Comparison of ENCODE assay signal across 9 mouse cellular contexts in the genomic region with DNA sequence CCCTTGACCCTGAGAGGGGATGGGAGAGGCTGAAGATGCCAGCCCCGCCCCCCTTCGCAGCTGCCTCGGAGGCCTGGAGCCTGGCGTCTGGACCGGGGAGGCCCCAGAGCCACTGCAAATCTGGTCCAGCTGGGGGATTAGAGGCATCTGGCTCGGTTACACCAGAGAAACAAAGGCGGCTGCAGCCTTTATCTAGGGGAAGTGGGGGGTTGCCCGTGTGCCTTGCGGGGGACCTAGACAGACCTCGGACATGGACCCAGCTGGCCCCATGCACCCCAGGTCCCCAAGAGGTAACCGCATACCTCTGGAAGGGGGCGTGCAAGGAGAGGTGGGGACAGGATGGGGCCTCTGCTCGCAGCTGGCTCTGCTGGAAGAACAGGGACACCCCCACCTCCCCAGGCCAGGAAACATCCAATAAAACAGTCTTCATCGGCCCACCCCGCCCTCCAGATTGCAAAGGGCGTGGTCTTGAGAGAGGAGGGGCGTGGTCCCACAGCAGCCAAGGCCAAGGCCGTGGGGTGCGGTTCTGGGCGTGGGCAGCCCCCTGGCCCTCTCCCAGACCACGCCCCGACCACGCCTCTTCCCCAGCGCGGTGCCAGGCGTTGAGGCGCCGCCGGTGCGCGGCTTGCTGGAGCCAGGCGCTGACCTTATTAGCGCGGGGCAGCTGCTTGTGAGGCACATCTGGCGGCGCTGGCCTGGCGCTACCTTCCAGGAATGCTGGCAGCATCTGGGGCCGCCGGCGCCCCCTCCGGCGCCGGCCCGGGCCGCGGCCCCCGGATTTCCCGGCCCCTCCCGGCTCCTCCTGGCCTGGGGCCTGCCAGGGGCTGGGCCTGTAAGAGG. TPM values are rescaled to one million over a fixed set of nuclear protein-coding genes. Genes with fewer than 3 reads are reported as not detected.
DNase-seq lines count a peak whose midpoint lies in the region; ATAC-seq and TF ChIP-seq lines count a peak whose summit lies in the region.
"Had no signal": no experiment of that assay in that cellular context is flagged by ENCODE, and none has a peak within 500 bp of the region (broad histone marks: within the 10 kb centered on the region; RNA-seq: fewer than 3 reads in every experiment).

No protein-coding gene starts in this region.

- intact Hi-C loops in heart, postnatal 36 days (cut with DNase I) = loop anchor here (2.0 kb wide), 2 partner anchors 47 to 97 kb away; no protein-coding TSS in a partner anchor
- intact Hi-C loops in left cerebral cortex, postnatal 4 days (cut with DNase I) = no loop called here

- H3K27me3 ChIP-seq in E14TG2a.4 (ENCODE audit: insufficient read depth, low read length) = peaks cover 62% of the 10 kb centered on the region
- peaks cover 40% of the 10 kb centered on the region for H3K27me3 ChIP-seq in forebrain, embryonic 12.5 days
- peaks cover 72% of the 10 kb centered on the region for H3K27me3 ChIP-seq in midbrain, embryonic 10.5 days (ENCODE audit: low read depth, poor library complexity, severe bottlenecking)

- peak; percentile 96 for DNase-seq in adrenal gland, postnatal 25 days
- peak; percentile 90 to 93 for DNase-seq in heart, postnatal 36 days
- peak; percentile 79 for DNase-seq in left cerebral cortex, postnatal 4 days
- peak; percentile 92 for DNase-seq in midbrain, embryonic 10.5 days (ENCODE audit: low spot score)
- DNase-seq in spleen, postnatal 10 days (ENCODE audit: low spot score in 2 of 2) = peak; percentile 73 to 94
- no peak for DNase-seq in cerebellum, adult 18-20 months

- H3K27ac ChIP-seq in forebrain, embryonic 12.5 days = peak overlapping the region; percentile 89
- peak overlapping the region; percentile 93 for H3K27ac ChIP-seq in midbrain, embryonic 10.5 days (replicated peaks)
- H3K27ac ChIP-seq: macrophage had no signal

- peak overlapping the region; percentile 56 for H3K4me2 ChIP-seq in forebrain, embryonic 12.5 days

- H3K4me1 ChIP-seq in E14TG2a.4 (replicated peaks; ENCODE audit: low read depth, low read length) = peaks cover 70% of the 10 kb centered on the region
- H3K4me1 ChIP-seq in forebrain, embryonic 12.5 days = peaks cover 48% of the 10 kb centered on the region
- peaks cover 86% of the 10 kb centered on the region for H3K4me1 ChIP-seq in midbrain, embryonic 10.5 days

- no peaks in the 10 kb centered on the region for H3K36me3 ChIP-seq in E14TG2a.4 (ENCODE audit: insufficient read depth, low read length)
- H3K36me3 ChIP-seq in forebrain, embryonic 12.5 days (replicated peaks) = no peaks in the 10 kb centered on the region
- H3K36me3 ChIP-seq in midbrain, embryonic 10.5 days = no peaks in the 10 kb centered on the region

- ATAC-seq in forebrain, embryonic 12.5 days (ENCODE audit: low FRiP score) = peak; percentile 81

- peak overlapping the region; percentile 22 for H3K9ac ChIP-seq in forebrain, embryonic 12.5 days

- TF ChIP-seq CTCF in E14TG2a.4 (conservative IDR thresholded peaks at IDR 0.05; ENCODE audit: low read length) = no peak

- under 1% methylated on average over 49 of the region's 49 CpGs for WGBS in forebrain, embryonic 12.5 days
- WGBS in midbrain, embryonic 10.5 days = under 1% methylated on average over 49 of the region's 49 CpGs

- peak overlapping the region; percentile 76 for H3K4me3 ChIP-seq in E14TG2a.4 (replicated peaks; ENCODE audit: low read length)
- H3K4me3 ChIP-seq in forebrain, embryonic 12.5 days (replicated peaks) = peak overlapping the region; percentile 34
- H3K4me3 ChIP-seq in midbrain, embryonic 10.5 days = peak overlapping the region; percentile 55

- no peaks in the 10 kb centered on the region for H3K9me3 ChIP-seq in E14TG2a.4 (ENCODE audit: low read length)
- H3K9me3 ChIP-seq in forebrain, embryonic 12.5 days = no peaks in the 10 kb centered on the region
- H3K9me3 ChIP-seq in midbrain, embryonic 10.5 days (replicated peaks) = no peaks in the 10 kb centered on the region

RNA-seq across cellular contexts. Expression of gene Gse1, which starts 48.0 kb away (rescaled TPM):
- total RNA-seq in adrenal gland, postnatal 25 days (2021) = 40.1 and 48.8 TPM in 2 replicates
- 20.4 and 27.0 TPM in 2 replicates for polyA plus RNA-seq in forebrain, embryonic 12.5 days (2016; fragmentation: Nextera tagmentation; extraction: Ambion mirVana)
- 10 to 100 TPM; 21.2 to 26.6 TPM for total RNA-seq in heart, postnatal 36 days (2021)
- 10 to 100 TPM; 57.4 to 59.3 TPM for total RNA-seq in left cerebral cortex, postnatal 4 days (2021)
- 12.7 and 15.6 TPM in 2 replicates for polyA plus RNA-seq in midbrain, embryonic 10.5 days (2016; fragmentation: Nextera tagmentation; extraction: Ambion mirVana)

Comparison
In these comparisons a context has a peak if more than half of its experiments do, and no peak if none do; other contexts are left out.
1. DNase-seq: peak in adrenal gland, postnatal 25 days (single experiment), heart, postnatal 36 days (2 of 2), left cerebral cortex, postnatal 4 days (single experiment), midbrain, embryonic 10.5 days (single experiment) and spleen, postnatal 10 days (2 of 2); none in cerebellum, adult 18-20 months (0 of 2).
2. Peak in every context shown above with its lines, with median percentiles within 50 percentile points of each other: H3K4me3 ChIP-seq.